Mouse (Mus musculus) hematopoietic stem cell, adult 5-6 weeks (primary cell): ENCODE measurements around the gene Iglon5. TPM values are rescaled to one million over a fixed set of nuclear protein-coding genes. Genes with fewer than 3 reads are reported as not detected.
A peak's percentile ranks its signal among the peaks of the same experiment; 100 is the strongest.

Source experiments
- ATAC-seq, 2 experiments: fragments of 125-278 bp in 1 of 2; replicated peaks in 1 of 2; 2 replicates each; pipeline ENCODE4 v1.8.0; 2016 to 2017; ENCODE audit warnings: inconsistent platforms in 2 of 2, mild to moderate bottlenecking in 2 of 2, moderate number of reproducible peaks in 2 of 2, low read depth in 1 of 2, moderate TSS enrichment in 1 of 2; ENCODE audit not compliant: low FRiP score in 2 of 2, poor library complexity in 2 of 2, severe bottlenecking in 2 of 2, insufficient read depth in 1 of 2, low TSS enrichment in 1 of 2
- total RNA-seq: library from RNA; stranded (forward); fragments of 172-1452, 232-1000 nt; gene quantifications from 2 replicates; pipeline ENCODE4 v1.2.3, GENCODE M21; 2017

Iglon5 gene
- total RNA-seq, 1 experiment from 2014 or later: not detected

DNA sequence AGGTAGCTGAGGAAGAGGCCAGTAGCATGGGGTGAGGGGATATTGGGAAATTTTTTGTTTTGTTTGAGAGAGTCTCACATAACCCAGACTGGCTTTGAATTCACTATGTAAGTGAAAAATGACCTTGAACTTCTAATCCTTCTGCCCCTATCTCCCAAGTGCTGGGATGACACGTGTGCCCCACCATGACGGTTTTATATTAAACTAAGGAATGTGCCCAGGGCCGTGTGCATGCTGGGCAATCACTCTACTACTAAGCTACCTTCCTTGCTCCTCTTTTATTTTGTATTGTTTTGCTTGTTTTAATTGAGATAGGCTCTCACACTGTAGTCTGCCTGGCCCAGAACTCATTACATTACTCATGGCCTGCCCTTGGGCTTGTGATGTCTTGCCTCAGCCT is 48.8 kb downstream of the Iglon5 start:
- ATAC-seq: no peak

DNA sequence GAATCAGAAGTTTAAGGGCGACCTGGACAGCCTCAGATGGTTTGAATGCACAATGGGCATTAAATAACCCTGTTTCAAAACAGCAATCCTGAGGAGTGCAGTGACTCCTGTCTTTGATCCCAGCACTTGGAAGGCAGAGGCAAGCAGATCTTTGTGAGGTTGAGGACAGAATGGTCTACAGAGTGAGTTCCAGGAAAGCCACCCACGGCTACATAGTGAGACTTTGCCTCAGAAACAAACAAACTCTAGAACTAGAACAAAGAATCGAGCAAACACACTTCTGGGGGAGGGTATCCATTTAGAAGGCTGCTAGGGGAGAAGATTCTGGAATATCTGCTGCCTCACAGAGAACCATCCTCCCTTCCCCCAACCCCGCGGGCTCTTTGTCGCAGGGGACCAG is 49.4 kb downstream of the Iglon5 start, which contains the start of gene Cldnd2:
TSS of gene Cldnd2 (plus strand) at position 301 of the 400 bp plus-strand sequence.
- ATAC-seq: no peak

DNA sequence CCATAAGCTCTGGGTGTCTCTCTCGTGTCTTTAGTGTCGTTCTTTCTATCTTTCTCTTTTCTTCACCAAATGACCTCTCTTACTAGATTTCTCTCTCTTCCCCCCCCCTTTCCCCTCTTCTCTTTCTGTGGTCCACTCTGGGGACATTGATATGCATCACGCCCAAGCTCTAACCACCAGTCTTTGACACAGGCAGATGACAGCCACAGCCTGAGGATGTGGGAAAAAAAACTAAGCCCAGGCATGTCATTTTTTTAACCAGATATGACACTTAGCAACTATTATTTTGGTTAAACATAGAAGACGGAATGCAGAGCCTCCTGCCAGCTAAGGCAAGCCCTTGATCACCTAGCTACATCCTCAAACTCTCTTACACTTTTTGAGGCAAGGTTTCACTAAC is 51.3 kb downstream of the Iglon5 start:
- ATAC-seq: peak; percentile 9 to 27

GRCm38 (mm10) chr7:43436341-43437255 is 53.3 kb downstream of the Iglon5 start, which contains the start of gene Nkg7:
Nkg7 (plus strand) TSS chr7:43437073.
- peak; percentile 55 to 60; a peak in 3 of 4 replicates for ATAC-seq

- no peak for ATAC-seq
Observed at GRCm38 (mm10) chr7:43434676-43435075, 55.2 kb downstream of the Iglon5 start.

DNA sequence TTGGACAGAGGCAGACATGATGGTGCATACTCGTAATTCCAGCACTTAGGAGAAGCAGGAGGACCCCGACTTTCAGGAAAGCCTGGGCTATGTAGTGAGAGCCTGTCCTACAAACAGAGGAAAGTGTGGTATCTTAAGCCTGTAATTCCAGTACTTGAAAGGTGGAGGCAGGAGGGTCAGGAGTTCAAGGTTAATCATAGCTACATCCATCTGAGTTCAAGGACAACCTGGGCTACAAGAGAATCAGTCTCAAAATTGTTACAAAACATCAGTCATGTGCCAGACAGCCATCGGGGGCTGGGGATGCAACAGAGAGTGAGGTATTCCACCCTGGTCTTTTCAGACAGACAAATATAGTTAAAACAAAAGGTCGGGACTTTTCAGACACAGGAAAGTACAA is 57.0 kb downstream of the Iglon5 start:
- no peak for ATAC-seq

GRCm38 (mm10) chr7:43429500-43429899 is 60.4 kb downstream of the Iglon5 start:
- no peak for ATAC-seq

DNA sequence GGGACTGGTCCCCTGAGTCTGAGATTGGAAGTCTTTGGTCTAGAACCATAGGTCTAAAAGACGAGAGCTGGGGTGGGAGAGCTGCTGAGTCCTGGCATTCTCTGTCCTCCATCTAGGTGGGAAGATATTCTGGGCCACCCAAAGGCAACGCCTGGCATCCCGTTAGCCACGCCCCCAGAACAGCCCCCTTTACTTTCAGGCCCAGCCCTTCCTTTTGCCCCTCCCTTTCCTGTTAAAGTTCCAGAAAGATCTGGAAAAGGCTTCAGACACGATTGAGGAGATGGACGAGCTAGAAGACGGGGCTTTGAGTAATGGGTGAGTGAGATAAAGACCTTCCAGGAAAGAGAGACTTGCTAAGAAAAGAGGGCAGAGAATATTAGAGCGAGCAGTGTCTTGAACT is 62.5 kb downstream of the Iglon5 start, which contains the start of gene Lim2:
TSS of gene Lim2 (plus strand) at position 265 of the 400 bp plus-strand sequence.
- no peak for ATAC-seq

- no peak for ATAC-seq
Observed at GRCm38 (mm10) chr7:43423991-43424625, 65.8 kb downstream of the Iglon5 start.

- ATAC-seq: peak; percentile 98 to 99
Observed at GRCm38 (mm10) chr7:43422995-43423617, 66.8 kb downstream of the Iglon5 start.

Other genes starting within 250 kb of the Iglon5 start
- gene Zfp715, start 176.8 kb downstream of the Iglon5 start, total RNA-seq: 23.1 and 28.8 TPM in 2 replicates
- 5.0 and 7.6 TPM in 2 replicates for gene Siglecf, start 138.7 kb downstream of the Iglon5 start, total RNA-seq
- gene Siglecg, start 81.9 kb downstream of the Iglon5 start, total RNA-seq: 3.0 and 6.3 TPM in 2 replicates
- not detected in 2 replicates for gene Lim2, start 62.4 kb downstream of the Iglon5 start, total RNA-seq
- gene Nkg7, start 53.0 kb downstream of the Iglon5 start, total RNA-seq: 94.2 and 115 TPM in 2 replicates
- gene Cldnd2, start 49.3 kb downstream of the Iglon5 start, total RNA-seq: not detected in 2 replicates
- gene Etfb, start 46.0 kb downstream of the Iglon5 start, total RNA-seq: 316 and 319 TPM in 2 replicates
- 2.5 TPM in 1 of 2 replicates, not detected in the other for gene Gm45233, start 45.9 kb downstream of the Iglon5 start, total RNA-seq
- gene Vsig10l, start 26.9 kb downstream of the Iglon5 start, total RNA-seq: 5.0 and 5.1 TPM in 2 replicates
- gene 4931406B18Rik, start 15.9 kb upstream of the Iglon5 start, total RNA-seq: not detected in 2 replicates
- 26.9 and 29.0 TPM in 2 replicates for gene Cd33, start 54.4 kb upstream of the Iglon5 start, total RNA-seq
- 6.1 and 6.6 TPM in 2 replicates for gene Zfp658, start 72.2 kb upstream of the Iglon5 start, total RNA-seq
- gene Zfp719, start 89.5 kb upstream of the Iglon5 start, total RNA-seq: 10.9 and 15.6 TPM in 2 replicates
- gene Zfp819, start 117.1 kb upstream of the Iglon5 start, total RNA-seq: not detected in 2 replicates
- not detected in 2 replicates for gene Ceacam18, start 144.6 kb upstream of the Iglon5 start, total RNA-seq
- 1.7 and 4.1 TPM in 2 replicates for gene Siglece, start 170.1 kb upstream of the Iglon5 start, total RNA-seq
- gene Ctu1, start 181.9 kb upstream of the Iglon5 start, total RNA-seq: 6.3 and 9.8 TPM in 2 replicates
- not detected in 2 replicates for gene Klk14, start 200.3 kb upstream of the Iglon5 start, total RNA-seq
- not detected in 2 replicates for gene Klk13, start 222.5 kb upstream of the Iglon5 start, total RNA-seq